Mouse (Mus musculus) limb, embryonic 14.5 days (tissue): Measurements from ENCODE around the gene Rpl32. TPM values are rescaled to one million over a fixed set of nuclear protein-coding genes. Genes with fewer than 3 reads are reported as not detected.

Experiments used
- ATAC-seq: fragments of 200-750 bp; cut with Nextera tagmentation; 2 replicates; pipeline ENCODE4 v1.8.0; 2017; ENCODE audit warnings: low read depth, moderate number of reproducible peaks, moderate TSS enrichment; ENCODE audit not compliant: low FRiP score
- DNase-seq: peaks from one replicate; pipeline ENCODE4 v3.0.0-alpha.2; 2015; ENCODE audit warnings: low spot score
- H3K27ac ChIP-seq: fragments of 300-500 bp; sonication (generic); replicated peaks from 2 replicates; pipeline ENCODE4 v1.5.1; 2014; ENCODE audit warnings: low read depth, mild to moderate bottlenecking, low read length, moderate library complexity, mixed read lengths
- H3K27me3 ChIP-seq: fragments of 300-500 bp; sonication (generic); 2 replicates; pipeline ENCODE4 v1.6.1; 2014; ENCODE audit warnings: low read length, mixed read lengths; ENCODE audit not compliant: control insufficient read depth, insufficient read depth
- H3K36me3 ChIP-seq: fragments of 300-500 bp; sonication (generic); 2 replicates; pipeline ENCODE4 v1.6.1; 2014; ENCODE audit warnings: mild to moderate bottlenecking, low read length, moderate library complexity, mixed read lengths; ENCODE audit not compliant: control insufficient read depth, insufficient read depth
- H3K4me1 ChIP-seq: fragments of 300-500 bp; sonication (generic); 2 replicates; pipeline ENCODE4 v1.6.1; 2014; ENCODE audit warnings: antibody characterized with exemption, low read length, mixed read lengths; ENCODE audit not compliant: control insufficient read depth, insufficient read depth
- H3K4me2 ChIP-seq: fragments of 300-500 bp; sonication (generic); replicated peaks from 2 replicates; pipeline ENCODE4 v1.6.1; 2014; ENCODE audit warnings: low read depth, mild to moderate bottlenecking, low read length, moderate library complexity; ENCODE audit not compliant: severe bottlenecking
- H3K4me3 ChIP-seq: fragments of 300-500 bp; sonication (generic); replicated peaks from 2 replicates; pipeline ENCODE4 v1.5.1; 2014; ENCODE audit warnings: low read length
- H3K9ac ChIP-seq: fragments of 300-500 bp; sonication (generic); 2 replicates; pipeline ENCODE4 v1.6.1; 2014; ENCODE audit warnings: mild to moderate bottlenecking, low read depth, low read length, moderate library complexity; ENCODE audit not compliant: severe bottlenecking
- H3K9me3 ChIP-seq: fragments of 300-500 bp; sonication (generic); 2 replicates; pipeline ENCODE4 v1.6.1; 2016; ENCODE audit warnings: low read length; ENCODE audit not compliant: control insufficient read depth
- POLR2A ChIP-seq: fragments of 200-500 bp; IDR thresholded peaks from 2 replicates; pipeline ENCODE4 v1.8.0; 2012; ENCODE audit warnings: inconsistent platforms, mild to moderate bottlenecking, moderate library complexity, borderline replicate concordance; ENCODE audit not compliant: insufficient read depth, insufficient read length; ENCODE audit errors: extremely low read depth
- WGBS: fragments of 180-500 bp; shearing (Covaris S2); extraction: QIAGEN DNeasy Blood & Tissue Kit; methylation state at CpG from one replicate; pipeline ENCODE4 v1.1.7; 2014; 5-methylcytosine and 5-hydroxymethylcytosine counted together
- polyA plus RNA-seq, 2 experiments: library from polyadenylated mRNA; depleted of rRNA in 1 of 2; stranded (reverse) in 1 of 2; unstranded in 1 of 2; fragments of >200 nt; fragmentation: Nextera tagmentation in 1 of 2; extraction: Ambion mirVana in 1 of 2; gene quantifications; 2 replicates each; pipeline versions ENCODE4 v1.2.1 to v1.2.3; 2012 to 2014

Gene Rpl32
- polyA plus RNA-seq (2012; rRNA removed) (2,190 and 2,685 TPM in 2 replicates), polyA plus RNA-seq (2014; fragmentation: Nextera tagmentation; extraction: Ambion mirVana) (2,459 and 2,604 TPM in 2 replicates)

DNA sequence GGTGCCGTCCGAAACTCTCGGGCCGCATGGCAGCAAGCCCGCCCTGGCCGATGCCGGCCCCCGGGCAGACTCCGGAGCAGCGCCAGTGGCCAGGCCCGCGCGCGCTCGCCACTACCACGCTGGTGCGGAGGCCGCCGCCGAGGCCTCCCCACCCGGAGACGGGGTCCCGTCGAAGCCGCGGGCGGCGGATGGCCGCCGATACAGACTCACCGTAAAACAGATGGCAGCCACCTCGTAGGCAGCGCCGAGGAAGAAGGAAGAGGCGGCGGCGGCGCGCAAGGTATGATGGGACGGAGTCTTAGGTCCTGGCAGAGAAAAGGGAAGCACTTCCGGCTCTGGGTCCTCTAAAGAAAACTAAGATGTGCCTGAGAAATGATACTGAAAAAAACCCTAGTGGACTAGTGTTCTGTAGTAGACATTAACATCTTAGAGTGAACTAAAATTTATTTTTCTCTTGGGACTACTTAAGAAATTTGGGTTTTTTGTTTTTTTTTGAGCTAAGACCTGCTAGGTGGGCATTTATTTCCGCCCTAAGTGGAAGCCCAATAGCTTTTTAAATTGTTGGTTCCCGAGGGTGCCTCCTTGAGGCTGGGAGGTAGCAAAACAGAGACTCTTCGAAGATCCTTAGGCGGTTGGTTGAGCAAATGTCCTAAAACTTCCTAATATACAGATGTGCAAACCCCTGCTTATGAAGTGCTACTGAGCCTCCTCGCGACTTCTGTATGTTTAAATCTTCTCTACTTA is at the start of gene Rpl32:
Gene Rpl32, minus strand, starts transcription at position 260 of the 744 bp plus-strand sequence.
- TF ChIP-seq POLR2A: peak; percentile 96; the same call in 1 of the 2 replicates
- Histone ChIP-seq H3K27me3 (no peaks in the 10 kb centered on the region), H3K36me3 (peaks cover 40% of the 10 kb centered on the region), H3K4me1 (peaks cover 12% of the 10 kb centered on the region), H3K9me3 (no peaks in the 10 kb centered on the region), H3K4me2 (peak within 1 kb of the TSS; percentile 88), H3K9ac (peak within 1 kb of the TSS; percentile 99), H3K4me3 (peak within 1 kb of the TSS; percentile 100), H3K27ac (peak within 1 kb of the TSS; percentile 98)
- ATAC-seq (peak; percentile 89), DNase-seq (peak; percentile 94)
- under 1% methylated on average over 41 of the region's 47 CpGs for WGBS

- 46% methylated on average over 4 of the region's 4 CpGs for WGBS
- 0 out of 2 replicates have a peak, but pooled peaks cover under 1% of the 10 kb centered on the region for H3K36me3 ChIP-seq
- DNase-seq (no peak), ATAC-seq (no peak)
- no peak overlapping the region for H3K4me3 ChIP-seq
- peak overlapping the region; percentile 67 for H3K27ac ChIP-seq
- no peaks in the 10 kb centered on the region for H3K27me3 ChIP-seq
- no peak overlapping the region for H3K4me2 ChIP-seq
- TF ChIP-seq POLR2A: no peak
- peaks cover 26% of the 10 kb centered on the region for H3K4me1 ChIP-seq
- no peaks in the 10 kb centered on the region for H3K9me3 ChIP-seq
- 0 out of 2 replicates have a peak overlapping the region, but pooled peaks have one; percentile 28 for H3K9ac ChIP-seq
These were observed 47.8 kb upstream of the Rpl32 start for GRCm38 (mm10) chr6:115856361-115856745.

- ATAC-seq: no peak
- H3K9ac ChIP-seq: no peak overlapping the region
- H3K4me3 ChIP-seq: no peak overlapping the region
- WGBS: 69% methylated on average over 3 of the region's 3 CpGs
- no peak for DNase-seq
- H3K9me3 ChIP-seq: no peaks in the 10 kb centered on the region
- no peak for TF ChIP-seq POLR2A
- H3K36me3 ChIP-seq: 0 out of 2 replicates have a peak, but pooled peaks cover 2% of the 10 kb centered on the region
- peaks cover 26% of the 10 kb centered on the region for H3K4me1 ChIP-seq
- H3K4me2 ChIP-seq: no peak overlapping the region
- no peaks in the 10 kb centered on the region for H3K27me3 ChIP-seq
- H3K27ac ChIP-seq: peak overlapping the region; percentile 67
These were observed 47.3 kb upstream of the Rpl32 start for GRCm38 (mm10) chr6:115855733-115856360.

DNA sequence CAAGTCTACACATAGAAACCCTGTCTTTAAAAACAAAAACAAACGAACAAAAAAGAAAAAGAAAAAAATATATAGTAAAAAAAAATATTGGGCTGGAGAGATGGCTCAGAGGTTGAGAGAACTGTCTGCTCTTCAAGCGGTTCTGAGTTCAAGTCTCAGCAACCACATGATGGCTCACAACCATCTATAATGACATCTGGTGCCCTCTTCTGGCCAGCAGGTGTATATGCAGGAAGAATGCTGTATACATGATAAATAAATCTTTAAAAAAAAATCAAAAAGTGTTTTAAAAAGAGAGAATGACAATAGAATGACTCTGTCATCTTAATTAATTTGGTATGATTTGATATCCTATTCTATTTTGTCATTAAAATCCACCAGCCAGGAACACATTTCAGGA is 45.9 kb upstream of the Rpl32 start:
- 0 out of 2 replicates have a peak, but pooled peaks cover 8% of the 10 kb centered on the region for H3K36me3 ChIP-seq
- peaks cover 26% of the 10 kb centered on the region for H3K4me1 ChIP-seq
- DNase-seq (no peak), ATAC-seq (no peak)
- no peak overlapping the region for H3K9ac ChIP-seq
- H3K9me3 ChIP-seq: no peaks in the 10 kb centered on the region
- no peak overlapping the region for H3K4me2 ChIP-seq
- no peak overlapping the region for H3K27ac ChIP-seq
- TF ChIP-seq POLR2A: no peak
- 71% methylated on average over 2 of the region's 2 CpGs for WGBS
- H3K4me3 ChIP-seq: no peak overlapping the region
- H3K27me3 ChIP-seq: no peaks in the 10 kb centered on the region

DNA sequence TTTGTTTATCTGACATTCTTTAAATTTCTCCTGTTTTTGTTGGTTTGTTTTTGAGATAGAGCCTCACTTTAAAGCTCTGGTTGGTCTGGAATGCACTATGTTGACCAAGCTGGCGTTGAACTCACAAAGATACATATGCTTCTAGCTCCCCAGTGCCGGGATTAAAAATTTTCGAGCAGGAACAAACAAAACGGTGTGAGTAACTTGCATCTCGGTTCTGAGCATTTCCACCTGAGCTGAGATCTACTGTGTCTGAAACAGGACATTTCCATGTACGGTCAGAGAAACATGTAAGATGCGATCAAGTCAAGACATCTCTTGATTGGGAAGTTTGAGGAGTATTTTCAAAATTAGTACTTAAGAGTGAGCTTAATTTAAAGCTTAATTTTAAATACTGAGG is 45.4 kb upstream of the Rpl32 start:
- peak overlapping the region; percentile 58 for H3K4me2 ChIP-seq
- peak overlapping the region; percentile 87 for H3K27ac ChIP-seq
- ATAC-seq: no peak
- H3K9ac ChIP-seq: peak overlapping the region; percentile 48
- H3K27me3 ChIP-seq: no peaks in the 10 kb centered on the region
- H3K4me3 ChIP-seq: peak overlapping the region; percentile 50
- peaks cover 26% of the 10 kb centered on the region for H3K4me1 ChIP-seq
- 44% methylated on average over 7 of the region's 7 CpGs for WGBS
- DNase-seq: no peak
- TF ChIP-seq POLR2A: no peak
- no peaks in the 10 kb centered on the region for H3K9me3 ChIP-seq
- H3K36me3 ChIP-seq: peaks cover 11% of the 10 kb centered on the region; the same call in 1 of the 2 replicates
